Mouse (Mus musculus) heart, postnatal 0 days (tissue): Measurements from ENCODE around the gene Lama4. TPM values are rescaled to one million over a fixed set of nuclear protein-coding genes. Genes with fewer than 3 reads are reported as not detected.

ENCODE experiments used
- ATAC-seq: fragments of 200-750 bp; cut with Nextera tagmentation; 2 replicates; pipeline ENCODE4 v1.8.0; 2017; ENCODE audit warnings: low read depth, moderate number of reproducible peaks, moderate library complexity; ENCODE audit not compliant: insufficient read depth
- DNase-seq: peaks from one replicate; pipeline ENCODE4 v3.0.0-alpha.2; 2016; ENCODE audit warnings: low spot score
- H3K27ac ChIP-seq: fragments of 300-500 bp; sonication (generic); 2 replicates; pipeline ENCODE4 v1.5.1; 2014; ENCODE audit warnings: low read depth, mild to moderate bottlenecking
- H3K27me3 ChIP-seq: fragments of 300-500 bp; sonication (generic); 2 replicates; pipeline ENCODE4 v1.6.1; 2014; ENCODE audit warnings: low read length, mixed read lengths; ENCODE audit not compliant: control insufficient read depth, insufficient read depth
- H3K36me3 ChIP-seq: fragments of 300-500 bp; sonication (generic); replicated peaks from 2 replicates; pipeline ENCODE4 v1.6.1; 2014; ENCODE audit warnings: low read length, mixed read lengths; ENCODE audit not compliant: control insufficient read depth, insufficient read depth
- H3K4me1 ChIP-seq: fragments of 300-500 bp; sonication (generic); 2 replicates; pipeline ENCODE4 v1.6.1; 2014; ENCODE audit warnings: antibody characterized with exemption; ENCODE audit not compliant: control insufficient read depth, insufficient read depth
- H3K4me2 ChIP-seq: fragments of 300-500 bp; sonication (generic); 2 replicates; pipeline ENCODE4 v1.6.1; 2014; ENCODE audit warnings: low read depth, mild to moderate bottlenecking, low read length, moderate library complexity
- H3K4me3 ChIP-seq: fragments of 300-500 bp; sonication (generic); 2 replicates; pipeline ENCODE4 v1.5.1; 2014; ENCODE audit warnings: low read depth, low read length
- H3K9ac ChIP-seq: fragments of 300-500 bp; sonication (generic); replicated peaks from 2 replicates; pipeline ENCODE4 v1.6.1; 2014; ENCODE audit warnings: low read depth, low read length, mixed read lengths
- H3K9me3 ChIP-seq: fragments of 300-500 bp; sonication (generic); replicated peaks from 2 replicates; pipeline ENCODE4 v1.6.1; 2016; ENCODE audit warnings: low read length; ENCODE audit not compliant: control insufficient read depth
- CTCF ChIP-seq: IDR thresholded peaks from 2 replicates; pipeline ENCODE4 v1.5.1; 2016; ENCODE audit warnings: antibody characterized with exemption, control low read depth, low read depth
- EP300 ChIP-seq: IDR thresholded peaks from 2 replicates; pipeline ENCODE4 v1.6.1; 2016; ENCODE audit warnings: antibody characterized with exemption, low read depth
- WGBS: fragments of 180-500 bp; shearing (Covaris S2); extraction: QIAGEN DNeasy Blood & Tissue Kit; methylation state at CpG from one replicate; pipeline ENCODE4 v1.1.7; 2014; 5-methylcytosine and 5-hydroxymethylcytosine counted together
- polyA plus RNA-seq: library from polyadenylated mRNA; unstranded; fragments of >200 nt; fragmentation: Nextera tagmentation; extraction: Ambion mirVana; gene quantifications from 2 replicates; pipeline ENCODE4 v1.2.1, GENCODE M21; 2015
- total RNA-seq: library from RNA; depleted of rRNA; stranded (reverse); fragments of >200 nt; gene quantifications from 2 replicates; pipeline ENCODE4 v1.2.3, GENCODE M21; 2014; ENCODE audit warnings: low replicate concordance; rRNA removed

Lama4 gene
- total RNA-seq (120 and 124 TPM in 2 replicates), polyA plus RNA-seq (68.7 and 72.2 TPM in 2 replicates)

- Histone ChIP-seq H3K9ac (peak within 1 kb of the TSS; percentile 73), H3K4me1 (peaks cover 42% of the 10 kb centered on the region), H3K27me3 (no peaks in the 10 kb centered on the region), H3K4me3 (peak within 1 kb of the TSS; percentile 64), H3K4me2 (peak within 1 kb of the TSS; percentile 66), H3K36me3 (no peaks in the 10 kb centered on the region), H3K27ac (peak within 1 kb of the TSS; percentile 88), H3K9me3 (no peaks in the 10 kb centered on the region)
- TF ChIP-seq EP300 (no peak; the same call in 1 of the 2 replicates), CTCF (no peak)
- ATAC-seq: peak; percentile 89
- 1% methylated on average over 23 of the region's 24 CpGs for WGBS
- DNase-seq: peak; percentile 90
Measured at GRCm38 (mm10) chr10:38965075-38965781, at the start of gene Lama4. Gene Lama4 (plus strand): TSS chr10:38965515.

GRCm38 (mm10) chr10:38916027-38916617, 49.2 kb upstream of the Lama4 start:
- Histone ChIP-seq H3K4me1 (no peaks in the 10 kb centered on the region), H3K27me3 (no peaks in the 10 kb centered on the region), H3K9me3 (no peaks in the 10 kb centered on the region), H3K4me2 (no peak overlapping the region), H3K9ac (no peak overlapping the region), H3K4me3 (no peak overlapping the region), H3K27ac (no peak overlapping the region), H3K36me3 (no peaks in the 10 kb centered on the region)
- DNase-seq (peak; percentile 7), ATAC-seq (peak; percentile 20; the same call in 1 of the 2 replicates)
- no peak for TF ChIP-seq CTCF
- whole genome bisulfite sequencing: 45% methylated on average over 4 of the region's 4 CpGs

GRCm38 (mm10) chr10:38928940-38929697, 36.2 kb upstream of the Lama4 start:
- DNase-seq: no peak
- TF ChIP-seq CTCF (no peak), EP300 (no peak)
- no peaks in the 10 kb centered on the region for H3K9me3 ChIP-seq
- H3K4me3 ChIP-seq: no peak overlapping the region
- H3K36me3 ChIP-seq: no peaks in the 10 kb centered on the region
- no peak for ATAC-seq
- no peak overlapping the region for H3K4me2 ChIP-seq
- no peak overlapping the region for H3K9ac ChIP-seq
- 85% methylated on average over 6 of the region's 6 CpGs for WGBS
- no peaks in the 10 kb centered on the region for H3K27me3 ChIP-seq
- no peaks in the 10 kb centered on the region for H3K4me1 ChIP-seq
- no peak overlapping the region for H3K27ac ChIP-seq

GRCm38 (mm10) chr10:38944701-38945100, 20.6 kb upstream of the Lama4 start:
- Histone ChIP-seq H3K27ac (no peak overlapping the region), H3K9ac (no peak overlapping the region), H3K27me3 (no peaks in the 10 kb centered on the region), H3K4me2 (no peak overlapping the region), H3K4me1 (no peaks in the 10 kb centered on the region), H3K36me3 (no peaks in the 10 kb centered on the region), H3K4me3 (no peak overlapping the region), H3K9me3 (no peaks in the 10 kb centered on the region)
- ATAC-seq (no peak), DNase-seq (no peak)
- TF ChIP-seq CTCF (no peak), EP300 (no peak)
- 49% methylated on average over 2 of the region's 2 CpGs for WGBS

GRCm38 (mm10) chr10:38961920-38962319, 3.4 kb upstream of the Lama4 start:
- H3K36me3 ChIP-seq: no peaks in the 10 kb centered on the region
- peak; percentile 91 for DNase-seq

More at GRCm38 (mm10) chr10:38961920-38962319, 3.4 kb upstream of the Lama4 start:
- TF ChIP-seq EP300 (peak; percentile 53; the same call in 1 of the 2 replicates), CTCF (no peak)
- Histone ChIP-seq H3K9me3 (no peaks in the 10 kb centered on the region), H3K27me3 (no peaks in the 10 kb centered on the region), H3K27ac (peak overlapping the region; percentile 85), H3K4me1 (peaks cover 22% of the 10 kb centered on the region), H3K4me3 (no peak overlapping the region), H3K4me2 (no peak overlapping the region), H3K9ac (no peak overlapping the region)
- WGBS: 6% methylated on average over 2 of the region's 2 CpGs
- ATAC-seq: peak; percentile 80
